Mouse (Mus musculus) adrenal gland, postnatal 10 days (tissue): ENCODE results near the gene Adcy5. TPM values are rescaled to one million over a fixed set of nuclear protein-coding genes. Genes with fewer than 3 reads are reported as not detected.

Experiments
- DNase-seq: peaks from one replicate; pipeline ENCODE4 v3.0.0; 2021; ENCODE audit warnings: mixed read lengths
- long read RNA-seq, 2 experiments: library from polyadenylated mRNA; stranded (forward); transcript quantifications; one replicate each; pipeline ENCODE4 v2.0.0; 2021
- total RNA-seq, 2 experiments: library from RNA; stranded (reverse); gene quantifications; 2 replicates each; pipeline ENCODE4 v1.2.3; 2021

Gene Adcy5
- total RNA-seq: 1 to 10 TPM; 6.6 to 9.0 TPM
- long read RNA-seq, experiment 1, full-length matches to known transcripts: 4 of 6 reads
- long read RNA-seq, experiment 1, partial matches to known transcripts: 1 of 6 reads
- long read RNA-seq, experiment 1, other reads (novel, unspliced or antisense): 1 of 6 reads
- long read RNA-seq, experiment 2, full-length matches to known transcripts: 1 of 4 reads
- long read RNA-seq, experiment 2, partial matches to known transcripts: 2 of 4 reads
- long read RNA-seq, experiment 2, other reads (novel, unspliced or antisense): 1 of 4 reads

GRCm38 (mm10) chr16:35154641-35155390 is at the start of gene Adcy5:
Gene Adcy5, plus strand, starts transcription at chr16:35154877.
- peak; percentile 45 for DNase-seq

GRCm38 (mm10) chr16:35107985-35108384 is 46.7 kb upstream of the Adcy5 start:
- DNase-seq: no peak

GRCm38 (mm10) chr16:35109156-35109555 is 45.5 kb upstream of the Adcy5 start:
- DNase-seq: no peak

GRCm38 (mm10) chr16:35109656-35110291 is 44.9 kb upstream of the Adcy5 start:
- no peak for DNase-seq

GRCm38 (mm10) chr16:35110410-35111142 is 44.1 kb upstream of the Adcy5 start:
- peak; percentile 94 for DNase-seq

- peak; percentile 35 for DNase-seq
Observed at GRCm38 (mm10) chr16:35111143-35111620, 43.5 kb upstream of the Adcy5 start.

GRCm38 (mm10) chr16:35113496-35113895 is 41.2 kb upstream of the Adcy5 start:
- DNase-seq: no peak

- no peak for DNase-seq
Observed at GRCm38 (mm10) chr16:35116328-35116956, 38.2 kb upstream of the Adcy5 start.

- DNase-seq: no peak
Observed at GRCm38 (mm10) chr16:35117436-35117835, 37.2 kb upstream of the Adcy5 start.

- DNase-seq: no peak
Observed at GRCm38 (mm10) chr16:35120603-35121002, 34.1 kb upstream of the Adcy5 start.

- no peak for DNase-seq
Observed at GRCm38 (mm10) chr16:35127270-35127669, 27.4 kb upstream of the Adcy5 start.

- DNase-seq: no peak
Observed at GRCm38 (mm10) chr16:35130172-35130571, 24.5 kb upstream of the Adcy5 start.

- DNase-seq: no peak
Observed at GRCm38 (mm10) chr16:35139416-35139815, 15.3 kb upstream of the Adcy5 start.

- DNase-seq: peak; percentile 56
Observed at GRCm38 (mm10) chr16:35139873-35140619, 14.6 kb upstream of the Adcy5 start.

- no peak for DNase-seq
Observed at GRCm38 (mm10) chr16:35140620-35140975, 14.1 kb upstream of the Adcy5 start.

GRCm38 (mm10) chr16:35141839-35142238 is 12.8 kb upstream of the Adcy5 start:
- DNase-seq: no peak

- DNase-seq: no peak
Observed at GRCm38 (mm10) chr16:35146153-35146552, 8.5 kb upstream of the Adcy5 start.

GRCm38 (mm10) chr16:35153146-35153755 is 1.4 kb upstream of the Adcy5 start:
- no peak for DNase-seq

GRCm38 (mm10) chr16:35154245-35154640 is 434 bp upstream of the Adcy5 start:
- peak; percentile 42 for DNase-seq

GRCm38 (mm10) chr16:35155391-35156305 is 971 bp downstream of the Adcy5 start:
- peak; percentile 65 for DNase-seq
